Mouse (Mus musculus): ENCODE measurements around the gene Hnrnpa2b1. TPM values are rescaled to one million over a fixed set of nuclear protein-coding genes. Genes with fewer than 3 reads are reported as not detected.

The Hnrnpa2b1 gene
- total RNA-seq, 1 experiment: 609 TPM

GRCm38 (mm10) chr6:51468891-51469561 is 668 bp downstream of the Hnrnpa2b1 start:
- Histone ChIP-seq H3K4me1 (ENCODE audit: control insufficient read depth in 2 of 2, insufficient read depth in 2 of 2, low read length in 2 of 2, poor library complexity in 1 of 2) (peaks cover 0 to 2% of the 10 kb centered on the region in 2 experiments; a peak in 1 of 4 replicates), H3K9me3 (ENCODE audit: control insufficient read depth, insufficient read depth, low read depth, low read length) (no peaks in the 10 kb centered on the region), H3K4me3 (ENCODE audit: insufficient read depth in 1 of 2, low read depth in 1 of 2, low read length in 2 of 2, poor library complexity in 1 of 2, severe bottlenecking in 1 of 2) (peak overlapping the region; percentile 77 to 93), H3K9ac (ENCODE audit: insufficient read depth, low read depth, low read length, poor library complexity, severe bottlenecking) (peak overlapping the region; percentile 100), H3K36me3 (ENCODE audit: control insufficient read depth, insufficient read depth, low read length, poor library complexity, severe bottlenecking) (peaks cover 32% of the 10 kb centered on the region), H3K27ac (ENCODE audit: insufficient read depth, low read depth, low read length, poor library complexity, severe bottlenecking) (peak overlapping the region; percentile 99)
- in situ Hi-C loops (cut with MboI; ENCODE audit: low sequenced_read_pairs in 2 of 2, unreplicated experiment in 2 of 2): no loop called here
- DNase-seq (ENCODE audit: low read depth, low spot score): peak; percentile 65
- no peak for TF ChIP-seq ZC3H11A (IDR thresholded peaks at IDR 0.05; ENCODE audit: borderline replicate concordance, low read depth, low read length)
- TF ChIP-seq MAFK (IDR thresholded peaks at IDR 0.05; ENCODE audit: insufficient read depth, low read depth, low read length): no peak

GRCm38 (mm10) chr6:51467649-51468048 is 2.0 kb downstream of the Hnrnpa2b1 start:
- Histone ChIP-seq H3K9me3 (ENCODE audit: control insufficient read depth, insufficient read depth, low read depth, low read length) (no peaks in the 10 kb centered on the region), H3K4me3 (ENCODE audit: insufficient read depth in 1 of 2, low read depth in 1 of 2, low read length in 2 of 2, poor library complexity in 1 of 2, severe bottlenecking in 1 of 2) (peak overlapping the region; percentile 66 to 77; a peak in 3 of 4 replicates), H3K9ac (ENCODE audit: insufficient read depth, low read depth, low read length, poor library complexity, severe bottlenecking) (no peak overlapping the region), H3K27ac (ENCODE audit: insufficient read depth, low read depth, low read length, poor library complexity, severe bottlenecking) (no peak overlapping the region), H3K4me1 (ENCODE audit: control insufficient read depth in 2 of 2, insufficient read depth in 2 of 2, low read length in 2 of 2, poor library complexity in 1 of 2) (no peaks in the 10 kb centered on the region; a peak in 1 of 4 replicates), H3K36me3 (ENCODE audit: control insufficient read depth, insufficient read depth, low read length, poor library complexity, severe bottlenecking) (peaks cover 37% of the 10 kb centered on the region)
- in situ Hi-C loops (cut with MboI; ENCODE audit: low sequenced_read_pairs in 2 of 2, unreplicated experiment in 2 of 2): no loop called here
- no peak for DNase-seq (ENCODE audit: low read depth, low spot score)
- TF ChIP-seq ZNF384 (IDR thresholded peaks at IDR 0.05; ENCODE audit: low read depth, low read length) (no peak), MAFK (IDR thresholded peaks at IDR 0.05; ENCODE audit: insufficient read depth, low read depth, low read length) (no peak), HCFC1 (IDR thresholded peaks at IDR 0.05; ENCODE audit: borderline replicate concordance, insufficient read depth, low read length) (no peak), ZC3H11A (IDR thresholded peaks at IDR 0.05; ENCODE audit: borderline replicate concordance, low read depth, low read length) (no peak), CHD2 (IDR thresholded peaks at IDR 0.05; ENCODE audit: low read depth, low read length) (no peak)

- DNase-seq (ENCODE audit: low read depth, low spot score): no peak
- no peaks in the 10 kb centered on the region for H3K9me3 ChIP-seq (ENCODE audit: control insufficient read depth, insufficient read depth, low read depth, low read length)
- no peak overlapping the region; the same call in 1 of the 2 replicates for H3K27ac ChIP-seq (ENCODE audit: insufficient read depth, low read depth, low read length, poor library complexity, severe bottlenecking)
- H3K9ac ChIP-seq (ENCODE audit: insufficient read depth, low read depth, low read length, poor library complexity, severe bottlenecking): no peak overlapping the region
- TF ChIP-seq CHD2 (IDR thresholded peaks at IDR 0.05; ENCODE audit: low read depth, low read length) (no peak), ZNF384 (IDR thresholded peaks at IDR 0.05; ENCODE audit: low read depth, low read length) (no peak), ZC3H11A (IDR thresholded peaks at IDR 0.05; ENCODE audit: borderline replicate concordance, low read depth, low read length) (no peak), HCFC1 (IDR thresholded peaks at IDR 0.05; ENCODE audit: borderline replicate concordance, insufficient read depth, low read length) (no peak), MAFK (IDR thresholded peaks at IDR 0.05; ENCODE audit: insufficient read depth, low read depth, low read length) (no peak)
- H3K4me3 ChIP-seq (ENCODE audit: insufficient read depth in 1 of 2, low read depth in 1 of 2, low read length in 2 of 2, poor library complexity in 1 of 2, severe bottlenecking in 1 of 2): no peak overlapping the region
- peaks cover 28% of the 10 kb centered on the region; the same call in 1 of the 2 replicates for H3K36me3 ChIP-seq (ENCODE audit: control insufficient read depth, insufficient read depth, low read length, poor library complexity, severe bottlenecking)
- in situ Hi-C loops (cut with MboI; ENCODE audit: low sequenced_read_pairs in 2 of 2, unreplicated experiment in 2 of 2): no loop called here
- H3K4me1 ChIP-seq (ENCODE audit: control insufficient read depth in 2 of 2, insufficient read depth in 2 of 2, low read length in 2 of 2, poor library complexity in 1 of 2): no peaks in the 10 kb centered on the region
Observed at GRCm38 (mm10) chr6:51460363-51460762, 9.3 kb downstream of the Hnrnpa2b1 start.

GRCm38 (mm10) chr6:51460021-51460360 is 9.7 kb downstream of the Hnrnpa2b1 start:
- no peak overlapping the region for H3K4me3 ChIP-seq (ENCODE audit: insufficient read depth in 1 of 2, low read depth in 1 of 2, low read length in 2 of 2, poor library complexity in 1 of 2, severe bottlenecking in 1 of 2)
- H3K9ac ChIP-seq (ENCODE audit: insufficient read depth, low read depth, low read length, poor library complexity, severe bottlenecking): no peak overlapping the region
- H3K4me1 ChIP-seq (ENCODE audit: control insufficient read depth in 2 of 2, insufficient read depth in 2 of 2, low read length in 2 of 2, poor library complexity in 1 of 2): no peaks in the 10 kb centered on the region
- TF ChIP-seq CHD2 (IDR thresholded peaks at IDR 0.05; ENCODE audit: low read depth, low read length) (no peak), ZNF384 (IDR thresholded peaks at IDR 0.05; ENCODE audit: low read depth, low read length) (no peak), MAFK (IDR thresholded peaks at IDR 0.05; ENCODE audit: insufficient read depth, low read depth, low read length) (no peak), ZC3H11A (IDR thresholded peaks at IDR 0.05; ENCODE audit: borderline replicate concordance, low read depth, low read length) (no peak), HCFC1 (IDR thresholded peaks at IDR 0.05; ENCODE audit: borderline replicate concordance, insufficient read depth, low read length) (no peak)
- H3K9me3 ChIP-seq (ENCODE audit: control insufficient read depth, insufficient read depth, low read depth, low read length): no peaks in the 10 kb centered on the region
- peaks cover 26% of the 10 kb centered on the region; the same call in 1 of the 2 replicates for H3K36me3 ChIP-seq (ENCODE audit: control insufficient read depth, insufficient read depth, low read length, poor library complexity, severe bottlenecking)
- in situ Hi-C loops (cut with MboI; ENCODE audit: low sequenced_read_pairs in 2 of 2, unreplicated experiment in 2 of 2): no loop called here
- no peak for DNase-seq (ENCODE audit: low read depth, low spot score)
- no peak overlapping the region; the same call in 1 of the 2 replicates for H3K27ac ChIP-seq (ENCODE audit: insufficient read depth, low read depth, low read length, poor library complexity, severe bottlenecking)

All from ES-E14 (cell line).